Mouse (Mus musculus): ENCODE results near the gene Ccm2. TPM values are rescaled to one million over a fixed set of nuclear protein-coding genes. Genes with fewer than 3 reads are reported as not detected.

Gene Ccm2
- polyA plus RNA-seq (2015; fragmentation: Nextera tagmentation; extraction: Ambion mirVana), result 51.3 and 56.4 TPM in 2 replicates

GRCm38 (mm10) chr11:6546205-6547013, at the start of gene Ccm2:
Ccm2 (plus strand) TSS chr11:6546887.

GRCm38 (mm10) chr11:6520507-6521173, 26.0 kb upstream of the Ccm2 start, which contains the start of gene Myo1g:
Myo1g (minus strand) TSS chr11:6520965.

GRCm38 (mm10) chr11:6605491-6606399, 59.1 kb downstream of the Ccm2 start, which contains the start of gene Nacad:
Nacad (minus strand) TSS chr11:6606053.

GRCm38 (mm10) chr11:6625478-6626387, 79.0 kb downstream of the Ccm2 start, which contains the start of gene Tbrg4:
Tbrg4 (minus strand) TSS chr11:6626067.

GRCm38 (mm10) chr11:6638537-6638936, 91.8 kb downstream of the Ccm2 start, which contains the start of gene Wap:
Wap (minus strand) TSS chr11:6638637.

Other genes with a start within 250 kb of the Ccm2 start
- gene Zmiz2, start 157.8 kb upstream of the Ccm2 start, polyA plus RNA-seq (2015; fragmentation: Nextera tagmentation; extraction: Ambion mirVana), result 4.9 and 5.0 TPM in 2 replicates
- 2,482 and 2,823 TPM in 2 replicates for gene Ppia, start 131.4 kb upstream of the Ccm2 start, polyA plus RNA-seq (2015; fragmentation: Nextera tagmentation; extraction: Ambion mirVana)
- 176 and 188 TPM in 2 replicates for gene H2afv, start 102.4 kb upstream of the Ccm2 start, polyA plus RNA-seq (2015; fragmentation: Nextera tagmentation; extraction: Ambion mirVana)
- 24.8 and 28.3 TPM in 2 replicates for gene Purb, start 71.0 kb upstream of the Ccm2 start, polyA plus RNA-seq (2015; fragmentation: Nextera tagmentation; extraction: Ambion mirVana)
- 1.8 and 2.3 TPM in 2 replicates for gene Myo1g, start 25.9 kb upstream of the Ccm2 start, polyA plus RNA-seq (2015; fragmentation: Nextera tagmentation; extraction: Ambion mirVana)
- gene Nacad, start 59.2 kb downstream of the Ccm2 start, polyA plus RNA-seq (2015; fragmentation: Nextera tagmentation; extraction: Ambion mirVana), result 1.3 and 1.9 TPM in 2 replicates
- 40.9 and 43.6 TPM in 2 replicates for gene Tbrg4, start 79.2 kb downstream of the Ccm2 start, polyA plus RNA-seq (2015; fragmentation: Nextera tagmentation; extraction: Ambion mirVana)
- gene Wap, start 91.8 kb downstream of the Ccm2 start, polyA plus RNA-seq (2015; fragmentation: Nextera tagmentation; extraction: Ambion mirVana), result not detected in 2 replicates
- 1.8 and 1.9 TPM in 2 replicates for gene Ramp3, start 111.6 kb downstream of the Ccm2 start, polyA plus RNA-seq (2015; fragmentation: Nextera tagmentation; extraction: Ambion mirVana)